Mouse (Mus musculus) liver, embryonic 14.5 days (tissue): Measurements from ENCODE around the gene Mmel1.

Source experiments
- CTCF ChIP-seq: IDR thresholded peaks from 2 replicates; pipeline ENCODE4 v1.5.1; 2016; ENCODE audit warnings: antibody characterized with exemption, low read depth, control low read depth
- EP300 ChIP-seq: IDR thresholded peaks from 2 replicates; pipeline ENCODE4 v1.6.1; 2016; ENCODE audit warnings: antibody characterized with exemption, low read depth

DNA sequence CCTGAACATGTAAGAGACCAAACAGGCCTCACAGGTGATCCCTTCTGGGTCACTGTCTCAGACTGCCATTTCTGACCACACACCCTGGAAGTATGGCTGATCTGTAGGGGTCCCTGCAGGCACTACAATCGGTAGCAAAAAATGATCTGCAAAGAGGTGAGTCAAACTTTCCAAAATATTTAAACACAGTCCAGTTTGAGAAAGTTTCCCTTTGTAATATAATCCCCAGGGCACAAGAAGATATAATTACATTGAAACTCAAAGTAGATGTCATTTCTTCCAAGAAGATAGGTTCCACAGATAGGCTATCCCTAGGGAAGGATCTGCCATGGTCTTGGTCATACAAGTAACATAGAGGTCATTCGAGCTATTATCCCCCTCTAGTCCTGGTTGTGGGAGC is 33.0 kb downstream of the Mmel1 start:
- TF ChIP-seq CTCF (no peak), EP300 (no peak)
